Mouse (Mus musculus) ES-E14 (cell line): ENCODE results near the gene Abca13. TPM values are rescaled to one million over a fixed set of nuclear protein-coding genes. Genes with fewer than 3 reads are reported as not detected.

Source experiments
- DNase-seq: peaks from one replicate; pipeline ENCODE4 v3.0.0-alpha.2; 2013; ENCODE audit warnings: low read depth, low spot score
- H3K27ac ChIP-seq: 2 replicates; pipeline ENCODE4 v1.5.1; 2012; ENCODE audit warnings: low read depth, mild to moderate bottlenecking, low read length, moderate library complexity, mixed read lengths; ENCODE audit not compliant: poor library complexity, insufficient read depth, severe bottlenecking
- H3K36me3 ChIP-seq: 2 replicates; pipeline ENCODE4 v1.6.1; 2012; ENCODE audit warnings: mild to moderate bottlenecking, low read length, moderate library complexity, mixed read lengths; ENCODE audit not compliant: control insufficient read depth, poor library complexity, insufficient read depth, severe bottlenecking
- H3K4me1 ChIP-seq, 2 experiments: fragments of 150-350 bp in 1 of 2; sonication (generic) in 1 of 2; 2 replicates each; pipeline ENCODE4 v1.6.1; 2012; ENCODE audit warnings: low read length in 2 of 2, mild to moderate bottlenecking in 1 of 2, mixed read lengths in 1 of 2; ENCODE audit not compliant: control insufficient read depth in 2 of 2, insufficient read depth in 2 of 2, poor library complexity in 1 of 2
- H3K4me3 ChIP-seq, 2 experiments: fragments of 150-350 bp in 1 of 2; sonication (generic) in 1 of 2; 2 replicates each; pipeline ENCODE4 v1.5.1; 2012; ENCODE audit warnings: low read length in 2 of 2, low read depth in 1 of 2, mild to moderate bottlenecking in 1 of 2, mixed read lengths in 1 of 2; ENCODE audit not compliant: insufficient read depth in 1 of 2, poor library complexity in 1 of 2, severe bottlenecking in 1 of 2
- H3K9ac ChIP-seq: 2 replicates; pipeline ENCODE4 v1.6.1; 2012; ENCODE audit warnings: low read depth, mild to moderate bottlenecking, low read length, mixed read lengths; ENCODE audit not compliant: poor library complexity, insufficient read depth, severe bottlenecking
- H3K9me3 ChIP-seq: fragments of 150-350 bp; sonication (generic); 2 replicates; pipeline ENCODE4 v1.6.1; 2012; ENCODE audit warnings: low read depth, mild to moderate bottlenecking, low read length; ENCODE audit not compliant: control insufficient read depth, insufficient read depth
- CHD2 ChIP-seq: IDR thresholded peaks from 2 replicates; pipeline ENCODE4 v1.6.1; 2014; ENCODE audit warnings: mild to moderate bottlenecking, low read depth, low read length, inconsistent platforms
- HCFC1 ChIP-seq: IDR thresholded peaks from 2 replicates; pipeline ENCODE4 v1.6.1; 2012; ENCODE audit warnings: low read length, inconsistent platforms, borderline replicate concordance; ENCODE audit not compliant: insufficient read depth
- MAFK ChIP-seq: IDR thresholded peaks from 2 replicates; pipeline ENCODE4 v1.6.1; 2014; ENCODE audit warnings: mild to moderate bottlenecking, low read depth, low read length, inconsistent platforms; ENCODE audit not compliant: insufficient read depth
- ZC3H11A ChIP-seq: IDR thresholded peaks from 2 replicates; pipeline ENCODE4 v1.6.1; 2012; ENCODE audit warnings: low read depth, mild to moderate bottlenecking, inconsistent platforms, low read length, borderline replicate concordance
- ZNF384 ChIP-seq: IDR thresholded peaks from 2 replicates; pipeline ENCODE4 v1.6.1; 2012; ENCODE audit warnings: low read depth, low read length, inconsistent platforms
- in situ Hi-C, 2 experiments: fragments of 600-800 bp; cut with MboI; formaldehyde crosslinking; loops; one replicate each; pipeline ENCODE4 v1.15.1; 2025; ENCODE audit warnings: low sequenced_read_pairs in 2 of 2, inconsistent platforms in 1 of 2; ENCODE audit not compliant: unreplicated experiment in 2 of 2
- total RNA-seq: library from RNA; depleted of rRNA; stranded (reverse); fragments of 300-350 nt; gene quantifications from 2 replicates; pipeline ENCODE4 v1.2.3, GENCODE M21; 2012

Gene Abca13
- total RNA-seq, 1 experiment, result 0.62 TPM

DNA sequence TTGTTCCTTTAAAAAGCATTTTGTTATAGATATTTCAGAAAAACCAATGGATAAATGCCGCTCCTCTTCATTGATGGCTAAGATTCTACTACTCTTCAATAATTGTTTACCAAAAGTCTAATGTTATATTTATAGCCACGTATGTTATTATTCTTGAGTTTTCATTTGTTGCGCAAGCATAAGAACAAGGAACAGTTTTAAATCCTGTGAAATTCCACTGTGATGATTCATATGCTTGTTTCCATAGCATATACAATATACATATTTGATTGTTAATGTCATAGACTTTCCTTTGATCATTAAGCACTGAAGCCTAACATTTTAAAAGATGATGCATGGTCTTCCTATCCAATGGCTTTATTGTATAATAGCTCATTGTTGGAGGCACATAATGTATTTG lies 3.1 kb downstream of the Abca13 start:
- in situ Hi-C loops, result no loop called here
- no peaks in the 10 kb centered on the region for H3K9me3 ChIP-seq
- TF ChIP-seq ZC3H11A (no peak), ZNF384 (no peak), MAFK (no peak), CHD2 (no peak), HCFC1 (no peak)
- H3K4me1 ChIP-seq, result no peaks in the 10 kb centered on the region
- H3K9ac ChIP-seq, result no peak overlapping the region
- DNase-seq, result no peak
- H3K36me3 ChIP-seq, result no peaks in the 10 kb centered on the region
- H3K4me3 ChIP-seq, result no peak overlapping the region
- no peak overlapping the region for H3K27ac ChIP-seq

- H3K9me3 ChIP-seq, result no peaks in the 10 kb centered on the region
- no peak overlapping the region for H3K4me3 ChIP-seq
- in situ Hi-C loops, result no loop called here
- no peak overlapping the region for H3K27ac ChIP-seq
- no peak for TF ChIP-seq HCFC1
- no peak for TF ChIP-seq MAFK
- TF ChIP-seq ZC3H11A, result no peak
- TF ChIP-seq CHD2, result no peak
- TF ChIP-seq ZNF384, result no peak
- no peak overlapping the region for H3K9ac ChIP-seq
- H3K36me3 ChIP-seq, result no peaks in the 10 kb centered on the region
- peaks cover 0 to 2% of the 10 kb centered on the region in 2 experiments; a peak in 1 of 4 replicates for H3K4me1 ChIP-seq
- DNase-seq, result no peak
Observed at GRCm38 (mm10) chr11:9199868-9200267, 8.1 kb downstream of the Abca13 start.

- H3K27ac ChIP-seq, result no peak overlapping the region
- in situ Hi-C loops, result no loop called here
- no peak overlapping the region for H3K4me3 ChIP-seq
- no peaks in the 10 kb centered on the region for H3K9me3 ChIP-seq
- H3K9ac ChIP-seq, result no peak overlapping the region
- no peaks in the 10 kb centered on the region for H3K4me1 ChIP-seq
- no peak for TF ChIP-seq HCFC1
- 0 out of 2 replicates have a peak, but pooled peaks have one; percentile 31 for TF ChIP-seq MAFK
- no peak for DNase-seq
- H3K36me3 ChIP-seq, result no peaks in the 10 kb centered on the region
Observed at GRCm38 (mm10) chr11:9210707-9211106, 19.0 kb downstream of the Abca13 start.

- no peak for TF ChIP-seq MAFK
- TF ChIP-seq ZC3H11A, result no peak
- TF ChIP-seq ZNF384, result no peak
- no peak for TF ChIP-seq CHD2
- H3K27ac ChIP-seq, result no peak overlapping the region
- H3K4me1 ChIP-seq, result no peaks in the 10 kb centered on the region
- H3K9me3 ChIP-seq, result no peaks in the 10 kb centered on the region
- in situ Hi-C loops, result no loop called here
- DNase-seq, result no peak
- H3K36me3 ChIP-seq, result no peaks in the 10 kb centered on the region
- H3K9ac ChIP-seq, result no peak overlapping the region
- H3K4me3 ChIP-seq, result no peak overlapping the region
Observed at GRCm38 (mm10) chr11:9213580-9213979, 21.8 kb downstream of the Abca13 start.

GRCm38 (mm10) chr11:9216252-9216651 lies 24.5 kb downstream of the Abca13 start:
- in situ Hi-C loops, result no loop called here
- DNase-seq, result no peak

More at GRCm38 (mm10) chr11:9216252-9216651, 24.5 kb downstream of the Abca13 start:
- Histone ChIP-seq H3K4me1 (no peaks in the 10 kb centered on the region), H3K36me3 (no peaks in the 10 kb centered on the region), H3K4me3 (no peak overlapping the region), H3K9me3 (no peaks in the 10 kb centered on the region), H3K9ac (no peak overlapping the region), H3K27ac (no peak overlapping the region)
- TF ChIP-seq MAFK (no peak), ZNF384 (no peak), HCFC1 (no peak), CHD2 (no peak), ZC3H11A (no peak)
